Mouse (Mus musculus) liver, postnatal 0 days (tissue): ENCODE results near the gene Klf7.

Source experiments
- CTCF ChIP-seq: sonication (generic); IDR thresholded peaks from 2 replicates; pipeline ENCODE4 v1.5.1; 2016; ENCODE audit warnings: antibody characterized with exemption, low read depth
- EP300 ChIP-seq: IDR thresholded peaks from 2 replicates; pipeline ENCODE4 v1.6.1; 2016; ENCODE audit warnings: antibody characterized with exemption, low read depth, mild to moderate bottlenecking

DNA sequence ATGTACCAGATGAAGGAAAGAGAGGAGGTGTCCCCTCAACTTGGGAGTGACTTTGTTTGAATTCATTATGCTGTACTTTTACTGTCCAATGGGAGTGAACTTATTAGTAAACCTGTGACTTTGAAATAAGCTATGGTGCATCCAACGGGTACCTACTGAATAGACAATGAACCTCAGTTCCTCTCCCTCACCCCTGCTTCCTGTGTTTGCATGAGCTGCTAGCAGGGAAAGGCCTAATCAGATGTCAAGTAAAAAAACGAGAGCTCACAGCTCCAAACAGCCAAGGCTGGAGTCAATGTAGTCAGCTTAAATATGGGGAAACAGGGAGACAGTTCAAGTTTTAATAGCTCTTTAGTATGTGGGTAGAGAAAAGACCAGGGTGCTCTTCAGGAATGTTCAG, 77.5 kb downstream of the Klf7 start:
- TF ChIP-seq CTCF (no peak), EP300 (no peak)
